20 mouse cellular contexts compared by ENCODE assay signal in the genomic region with DNA sequence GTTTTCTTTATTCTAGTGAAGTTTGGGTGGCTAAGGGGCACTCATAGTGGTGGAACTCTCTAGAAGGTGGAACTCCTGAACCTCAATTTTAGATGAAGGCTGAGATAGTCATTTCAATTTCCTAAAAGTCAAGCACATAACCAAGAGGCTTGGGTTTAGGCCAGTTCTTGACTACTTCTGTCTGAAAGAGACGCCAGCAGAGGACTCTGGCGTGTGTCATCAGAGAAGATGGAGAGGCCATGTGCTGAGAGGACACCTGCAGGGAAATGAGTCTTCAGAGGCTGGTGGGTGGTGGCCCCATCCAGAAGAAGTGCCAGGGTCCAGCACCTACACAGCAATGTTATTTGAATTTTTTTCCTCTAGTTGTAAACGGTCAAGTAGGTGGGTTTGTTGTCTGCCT. TPM values are rescaled to one million over a fixed set of nuclear protein-coding genes. Genes with fewer than 3 reads are reported as not detected.
"Had no signal": no experiment of that assay in that cellular context is flagged by ENCODE, and none has a peak within 500 bp of the region (broad histone marks: within the 10 kb centered on the region; RNA-seq: fewer than 3 reads in every experiment).

No protein-coding gene starts in this region.

- H3K9me3 ChIP-seq: liver, embryonic 13.5 days; midbrain, embryonic 12.5 days; neural tube, embryonic 13.5 days; stomach, embryonic 15.5 days had no signal

- H3K9ac ChIP-seq: liver, embryonic 13.5 days; midbrain, embryonic 12.5 days; neural tube, embryonic 13.5 days; stomach, embryonic 15.5 days had no signal

- H3K36me3 ChIP-seq: liver, embryonic 13.5 days; midbrain, embryonic 12.5 days; neural tube, embryonic 13.5 days; stomach, embryonic 15.5 days had no signal

- H3K4me3 ChIP-seq: left cerebral cortex, adult 2 months; liver, embryonic 13.5 days; midbrain, embryonic 12.5 days; myocyte; neural tube, embryonic 13.5 days; stomach, embryonic 15.5 days had no signal

- ATAC-seq: midbrain, embryonic 16.5 days had no signal

- H3K4me2 ChIP-seq: liver, embryonic 13.5 days; midbrain, embryonic 12.5 days; neural tube, embryonic 13.5 days; stomach, embryonic 15.5 days had no signal

- H3K27ac ChIP-seq: left cerebral cortex, adult 2 months; liver, embryonic 13.5 days; midbrain, embryonic 12.5 days; neural tube, embryonic 13.5 days; stomach, embryonic 15.5 days had no signal

- DNase-seq: kidney, postnatal 10 days; kidney, postnatal 36 days; layer of hippocampus, postnatal 36 days; liver, embryonic 13.5 days; lung, adult 2 months; lung, postnatal 14 days; lung, postnatal 4 days; retina, postnatal 1 day; right cerebral cortex, postnatal 25 days; spleen, adult 18-20 months; thymus, postnatal 25 days had no signal

- H3K27me3 ChIP-seq: liver, embryonic 13.5 days; midbrain, embryonic 12.5 days; neural tube, embryonic 13.5 days; stomach, embryonic 15.5 days had no signal

- H3K4me1 ChIP-seq: liver, embryonic 13.5 days; stomach, embryonic 15.5 days had no signal

RNA-seq across cellular contexts. Expression of gene Kif5c, which starts 42.8 kb away (rescaled TPM):
- total RNA-seq: megakaryocyte progenitor cell, adult 5-6 weeks; monocyte, adult 5-6 weeks had no signal
- polyA plus RNA-seq: liver, adult 2 months had no signal
